Mouse (Mus musculus) subcutaneous adipose tissue, adult 2 months (tissue): ENCODE results near the gene Nutf2. TPM values are rescaled to one million over a fixed set of nuclear protein-coding genes. Genes with fewer than 3 reads are reported as not detected.

Source experiments
- polyA plus RNA-seq: library from polyadenylated mRNA; depleted of rRNA; stranded (reverse); fragments of >200 nt; gene quantifications from 2 replicates; pipeline ENCODE4 v1.2.3, GENCODE M21; 2012; ENCODE audit warnings: low replicate concordance; rRNA removed

The Nutf2 gene
- 37.9 and 42.9 TPM in 2 replicates for polyA plus RNA-seq

DNA sequence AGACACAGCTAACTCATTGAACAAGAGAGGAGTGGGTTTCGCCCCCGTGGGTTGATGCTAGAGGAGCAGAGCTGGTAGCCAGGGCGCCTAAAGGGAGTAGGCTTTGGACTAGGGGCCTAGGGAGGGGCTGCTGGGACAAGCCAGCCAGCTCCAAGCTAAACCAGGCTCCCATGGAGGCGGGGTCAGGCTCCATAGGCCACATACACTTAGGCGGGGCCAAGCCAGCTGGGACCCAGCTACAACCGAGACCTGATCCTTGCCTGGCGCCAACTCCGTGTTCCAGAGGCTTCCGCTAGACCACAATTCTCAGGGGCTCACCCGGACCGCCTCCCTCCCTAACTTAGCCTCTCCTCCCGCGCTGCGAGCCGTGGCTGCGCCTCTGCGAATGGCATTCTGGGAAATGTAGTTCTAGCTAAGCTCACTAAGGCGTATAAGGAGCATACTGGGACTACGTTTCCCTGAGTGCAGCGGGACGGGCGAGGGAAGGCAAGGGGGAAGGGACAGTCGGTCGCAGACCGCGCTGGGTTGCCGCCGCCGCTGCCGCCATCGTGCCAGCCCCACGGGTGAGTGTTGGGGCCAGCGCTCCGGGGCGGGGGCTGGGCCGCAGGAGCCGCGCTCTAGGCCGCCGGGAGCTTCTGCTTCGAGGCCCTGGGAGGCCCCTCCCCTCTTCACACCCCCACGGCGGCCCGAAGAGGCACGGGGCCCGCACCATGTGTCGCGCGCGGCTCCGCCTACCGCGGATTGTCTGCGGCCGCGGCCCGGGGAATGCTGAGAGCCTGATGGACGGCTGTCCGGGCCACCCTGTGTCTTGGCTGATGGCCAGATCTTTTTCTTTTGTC lies at the start of gene Nutf2:
TSS of gene Nutf2 (plus strand) at position 438 of the 839 bp plus-strand sequence.

DNA sequence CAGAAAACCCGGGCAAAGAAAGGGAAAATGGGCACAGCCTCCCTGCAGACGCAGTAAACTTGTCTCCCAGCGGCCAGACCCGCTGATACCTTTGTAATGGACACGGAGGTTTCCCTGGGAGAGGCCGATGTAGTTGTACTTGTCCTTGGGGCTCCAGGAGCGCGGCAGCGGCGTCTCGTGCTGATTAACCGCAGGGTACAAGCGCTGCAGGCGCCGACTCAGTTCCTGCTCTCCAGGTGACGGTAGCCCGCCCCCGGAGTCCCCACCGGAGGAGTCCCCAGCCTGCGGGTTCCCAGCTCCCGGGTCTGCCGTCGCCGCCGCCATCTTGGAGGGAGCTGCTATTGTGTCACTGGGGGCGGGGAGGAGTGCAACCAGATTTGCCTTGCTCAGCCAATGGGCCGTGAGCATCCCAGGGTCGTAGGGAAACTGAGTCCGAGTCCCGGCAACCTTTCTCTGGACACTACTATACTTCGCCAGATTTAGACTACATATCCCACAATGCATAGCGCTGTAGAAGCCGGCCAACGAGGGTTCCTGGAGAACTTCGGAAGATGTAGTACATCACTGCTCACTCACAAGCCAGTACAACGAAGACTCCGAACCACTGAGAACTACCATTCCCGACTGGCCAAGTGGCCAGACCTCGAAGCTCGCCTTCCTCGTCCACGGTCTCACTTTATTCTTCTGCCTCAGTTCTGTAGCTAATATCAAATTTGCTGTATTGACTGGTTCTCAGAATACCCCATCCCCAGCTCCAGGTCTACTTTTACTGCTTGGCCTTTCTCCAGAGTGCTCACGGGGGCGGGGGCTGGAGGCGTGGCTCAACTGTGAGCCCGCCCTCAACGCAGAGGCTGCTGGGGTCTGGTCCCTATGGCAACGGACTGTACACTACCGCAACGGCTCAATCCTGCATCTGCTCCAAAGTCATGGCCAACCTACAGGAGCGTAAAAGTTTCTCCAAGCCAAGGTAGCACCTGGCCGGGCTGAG lies 33.2 kb upstream of the Nutf2 start, which contains the start of the genes Ranbp10 and Tsnaxip1:
TSS of gene Ranbp10 (minus strand) at position 490 of the 988 bp plus-strand sequence.
TSS of gene Tsnaxip1 (plus strand) at position 871 of the 988 bp plus-strand sequence.

DNA sequence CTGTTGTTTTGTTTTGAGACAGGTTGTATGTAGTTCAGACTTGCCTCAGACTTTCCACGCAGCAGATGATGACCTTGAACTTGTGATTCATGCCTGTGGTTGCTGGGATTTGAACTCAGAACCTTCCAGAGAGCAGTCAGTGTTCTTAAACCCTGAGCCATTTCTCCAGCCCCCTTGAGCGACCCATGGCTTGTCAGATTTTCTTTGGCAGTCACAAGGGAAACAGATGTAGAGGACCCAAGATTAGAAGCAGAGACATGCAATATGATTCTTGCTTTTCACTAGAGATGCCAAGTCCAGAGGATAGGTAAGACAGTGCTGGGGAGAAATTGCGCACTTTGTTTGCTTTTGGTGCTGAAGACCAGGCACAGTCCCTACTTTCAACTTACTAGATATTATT lies 7.2 kb upstream of the Nutf2 start, which contains the start of gene Cenpt:
TSS of gene Cenpt (minus strand) at position 101 of the 400 bp plus-strand sequence.

DNA sequence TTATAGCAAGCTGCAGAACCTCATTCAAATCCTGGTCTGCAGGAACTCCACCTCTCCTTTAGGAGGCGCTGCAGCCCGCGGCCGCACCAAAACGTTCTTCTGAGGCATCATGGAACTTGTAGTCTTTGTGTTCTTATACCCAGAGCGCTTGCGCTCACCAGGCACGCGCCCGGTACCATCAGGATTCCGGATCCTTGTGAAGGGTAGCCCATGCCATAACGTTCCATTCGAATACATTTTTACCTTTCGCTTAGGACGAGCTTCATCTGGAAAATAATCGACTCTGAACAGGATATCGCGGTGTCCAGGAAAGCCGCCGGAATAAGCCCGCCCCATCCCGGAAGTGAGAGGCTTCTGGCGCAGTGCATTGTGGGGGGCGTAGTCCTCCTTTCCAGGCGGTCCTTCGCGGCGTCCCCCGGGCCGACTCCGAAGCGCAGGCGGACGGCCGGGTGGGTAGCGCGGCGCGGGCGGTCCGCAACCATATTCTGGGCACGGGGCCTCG lies 5.6 kb upstream of the Nutf2 start, which contains the start of gene Thap11:
TSS of gene Thap11 (plus strand) at position 418 of the 502 bp plus-strand sequence.

DNA sequence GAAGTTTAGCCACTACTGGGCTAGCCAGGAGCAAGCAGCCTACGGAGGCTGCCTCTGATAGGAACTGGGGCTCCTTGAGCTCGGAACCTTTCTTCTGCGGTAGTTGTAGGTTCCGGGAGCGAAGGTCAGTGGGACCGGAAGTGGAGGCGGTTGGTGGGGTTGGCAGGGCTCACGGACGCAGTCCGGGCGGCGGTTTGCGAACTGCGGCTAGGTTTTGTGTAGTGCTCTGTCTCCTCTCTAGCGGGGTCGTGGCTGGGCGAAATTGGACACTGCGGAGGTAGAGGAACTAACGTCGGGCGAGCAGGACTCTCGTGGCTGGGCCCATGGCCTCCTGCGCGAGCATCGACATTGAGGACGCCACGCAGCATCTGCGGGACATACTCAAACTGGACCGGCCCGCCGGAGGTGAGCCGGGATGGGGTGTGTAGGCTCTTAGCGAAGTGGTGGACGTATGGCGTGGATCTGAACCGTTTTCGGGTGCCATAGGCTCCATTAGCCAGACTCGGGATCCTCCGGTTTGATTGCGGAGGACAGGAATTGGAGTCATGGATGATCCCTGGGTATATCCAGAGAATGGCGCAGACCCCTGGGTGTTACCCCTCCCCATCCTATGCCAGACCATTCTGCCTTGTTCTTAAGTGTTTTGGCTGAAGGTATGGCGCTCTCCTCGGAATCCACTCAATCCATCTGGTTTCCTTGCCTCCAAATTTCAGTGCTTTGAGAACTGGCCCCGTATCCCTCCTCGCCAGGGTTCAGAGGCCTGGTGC lies 20.6 kb downstream of the Nutf2 start, which contains the start of gene Edc4:
TSS of gene Edc4 (plus strand) at position 128 of the 767 bp plus-strand sequence.

DNA sequence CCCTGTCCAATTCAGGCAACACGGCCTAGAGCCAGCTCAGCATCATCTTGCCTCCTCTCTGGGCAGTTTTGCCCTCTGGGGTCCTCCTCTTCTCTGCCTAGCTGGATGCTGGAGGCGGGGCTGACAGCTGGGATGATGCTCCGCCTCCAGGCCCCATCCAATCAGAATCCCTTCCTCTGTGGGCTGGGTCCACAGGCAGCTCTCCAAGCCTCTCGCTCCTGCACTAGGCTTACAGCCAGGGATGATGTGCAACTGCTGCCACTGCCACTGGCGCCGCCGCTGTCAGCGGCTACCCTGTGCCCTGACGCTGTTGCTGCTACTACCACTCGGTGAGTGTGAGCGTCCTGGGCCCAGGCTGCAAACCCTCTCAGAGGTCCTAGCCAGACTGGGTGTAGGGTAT lies 33.0 kb downstream of the Nutf2 start, which contains the start of gene Nrn1l:
TSS of gene Nrn1l (plus strand) at position 229 of the 400 bp plus-strand sequence.

DNA sequence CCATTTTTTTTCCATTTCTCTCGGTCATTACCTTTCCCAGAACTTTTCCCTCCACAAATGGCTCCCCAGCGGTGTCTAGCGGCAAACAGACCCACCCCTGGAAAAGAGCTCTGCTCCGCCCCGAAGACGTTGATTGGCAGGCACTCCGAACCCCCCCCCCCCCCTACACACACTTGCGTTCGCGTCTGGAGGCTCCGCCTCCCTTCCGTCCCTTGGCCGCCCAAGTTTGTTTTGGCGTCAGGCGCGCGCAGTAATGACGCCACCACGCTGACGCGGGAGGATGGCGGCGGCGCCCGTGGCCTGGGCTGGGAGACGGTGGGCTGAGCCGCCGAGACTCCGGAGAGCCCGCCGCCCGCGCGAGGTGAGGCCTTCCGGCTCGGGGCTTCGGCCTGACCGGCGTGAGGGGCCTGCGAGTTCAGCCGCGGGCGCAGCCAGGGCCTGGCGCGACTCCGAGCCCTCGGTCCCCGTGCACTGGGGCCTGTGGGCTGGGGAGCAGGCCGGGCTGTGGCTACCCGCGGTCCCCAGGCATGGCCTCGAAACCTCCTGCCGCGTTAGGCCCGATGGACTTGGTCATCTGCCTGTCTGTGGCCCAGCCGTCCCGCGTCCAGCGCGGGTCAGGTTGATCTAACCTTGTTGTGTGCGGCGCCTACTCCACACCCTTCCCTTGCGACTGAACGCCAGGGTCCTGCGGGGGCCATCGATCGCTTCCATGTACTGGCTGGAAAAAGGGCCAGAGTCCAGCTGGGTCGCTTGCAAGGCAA lies 40.0 kb downstream of the Nutf2 start, which contains the start of gene Pskh1:
TSS of gene Pskh1 (plus strand) at position 262 of the 761 bp plus-strand sequence.

Other genes starting within 250 kb of the Nutf2 start
- 11.0 and 24.5 TPM in 2 replicates for gene Ctcf, start 224.0 kb upstream of the Nutf2 start, polyA plus RNA-seq
- not detected in 2 replicates for gene Agrp, start 223.2 kb upstream of the Nutf2 start, polyA plus RNA-seq
- 1.2 and 1.5 TPM in 2 replicates for gene Carmil2, start 174.3 kb upstream of the Nutf2 start, polyA plus RNA-seq
- 39.9 and 48.6 TPM in 2 replicates for gene Acd, start 159.5 kb upstream of the Nutf2 start, polyA plus RNA-seq
- 25.6 and 26.0 TPM in 2 replicates for gene Pard6a, start 159.4 kb upstream of the Nutf2 start, polyA plus RNA-seq
- 0.10 TPM in 1 of 2 replicates, not detected in the other for gene 4933405L10Rik, start 152.9 kb upstream of the Nutf2 start, polyA plus RNA-seq
- gene Enkd1, start 152.4 kb upstream of the Nutf2 start, polyA plus RNA-seq: 5.7 and 12.8 TPM in 2 replicates
- 7.7 and 10.0 TPM in 2 replicates for gene Gfod2, start 101.9 kb upstream of the Nutf2 start, polyA plus RNA-seq
- 26.6 and 31.6 TPM in 2 replicates for gene Ranbp10, start 33.2 kb upstream of the Nutf2 start, polyA plus RNA-seq
- gene Tsnaxip1, start 32.8 kb upstream of the Nutf2 start, polyA plus RNA-seq: 0.05 TPM in 1 of 2 replicates, not detected in the other
- gene Cenpt, start 7.3 kb upstream of the Nutf2 start, polyA plus RNA-seq: 17.6 and 36.3 TPM in 2 replicates
- gene Thap11, start 5.4 kb upstream of the Nutf2 start, polyA plus RNA-seq: 39.9 and 66.8 TPM in 2 replicates
- gene Edc4, start 20.3 kb downstream of the Nutf2 start, polyA plus RNA-seq: 45.4 and 85.8 TPM in 2 replicates
- gene Nrn1l, start 33.0 kb downstream of the Nutf2 start, polyA plus RNA-seq: 1.2 and 1.5 TPM in 2 replicates
- 55.5 and 60.6 TPM in 2 replicates for gene Pskh1, start 39.9 kb downstream of the Nutf2 start, polyA plus RNA-seq
- gene Ctrl, start 73.3 kb downstream of the Nutf2 start, polyA plus RNA-seq: 2.2 and 4.2 TPM in 2 replicates
- 152 and 154 TPM in 2 replicates for gene Psmb10, start 77.9 kb downstream of the Nutf2 start, polyA plus RNA-seq
- gene Lcat, start 82.8 kb downstream of the Nutf2 start, polyA plus RNA-seq: 3.1 and 5.9 TPM in 2 replicates
- 68.7 and 121 TPM in 2 replicates for gene Slc12a4, start 105.5 kb downstream of the Nutf2 start, polyA plus RNA-seq
- 0.18 and 0.40 TPM in 2 replicates for gene Dpep3, start 118.8 kb downstream of the Nutf2 start, polyA plus RNA-seq
- 15.8 and 20.1 TPM in 2 replicates for gene Dus2, start 130.8 kb downstream of the Nutf2 start, polyA plus RNA-seq
- not detected in 2 replicates for gene Dpep2nb, start 145.4 kb downstream of the Nutf2 start, polyA plus RNA-seq
- 11.3 and 11.9 TPM in 2 replicates for gene Ddx28, start 151.3 kb downstream of the Nutf2 start, polyA plus RNA-seq
- 29.9 and 36.2 TPM in 2 replicates for gene Nfatc3, start 198.3 kb downstream of the Nutf2 start, polyA plus RNA-seq